Comparison of ENCODE assay signal across 8 mouse cellular contexts in the genomic region with DNA sequence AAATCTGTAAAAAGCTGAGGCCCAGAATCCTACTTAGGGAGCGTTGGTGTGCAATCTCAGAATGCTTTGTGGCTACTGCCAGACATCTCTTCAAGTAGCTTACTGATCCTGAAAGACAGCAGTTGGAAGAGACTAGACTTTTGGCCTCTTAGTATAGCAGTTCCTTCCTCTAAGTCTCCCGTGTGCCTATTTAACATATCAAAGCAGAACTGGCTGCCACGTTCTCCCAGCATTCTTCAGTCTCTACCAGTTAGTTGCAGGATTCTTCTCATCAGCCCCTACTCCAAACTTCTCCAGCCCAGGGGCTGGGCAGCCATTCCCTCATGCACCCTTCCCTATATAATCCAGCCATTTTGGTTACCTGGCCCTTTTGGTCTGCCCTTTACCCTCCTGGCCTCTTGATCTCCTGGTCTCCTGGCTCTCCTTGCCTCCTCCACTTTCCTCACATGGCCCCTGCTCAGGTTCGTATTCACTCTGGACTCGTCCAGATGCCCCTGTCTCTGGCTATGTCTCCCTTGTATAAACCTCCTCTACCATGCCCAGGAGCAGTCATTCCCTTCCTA. TPM values are rescaled to one million over a fixed set of nuclear protein-coding genes. Genes with fewer than 3 reads are reported as not detected.
DNase-seq lines count a peak whose midpoint lies in the region; ATAC-seq and TF ChIP-seq lines count a peak whose summit lies in the region.

No protein-coding gene starts in this region.

- H3K4me1 ChIP-seq in lung, adult 2 months (ENCODE audit: control insufficient read depth, insufficient read depth, low read length) = peaks cover 6% of the 10 kb centered on the region; the same call in 1 of the 2 replicates
- H3K4me1 ChIP-seq in heart, embryonic 15.5 days (replicated peaks) = peaks cover 22% of the 10 kb centered on the region
- H3K4me1 ChIP-seq in liver, postnatal 0 days (ENCODE audit: insufficient read depth) = peaks cover 13% of the 10 kb centered on the region

- peak overlapping the region; percentile 55 for H3K4me3 ChIP-seq in lung, adult 2 months (replicated peaks; ENCODE audit: extremely low read depth, low read depth, low read length)
- peak overlapping the region; percentile 96 for H3K4me3 ChIP-seq in heart, embryonic 15.5 days
- H3K4me3 ChIP-seq in liver, postnatal 0 days (ENCODE audit: low read depth, low read length) = peak overlapping the region; percentile 91

- H3K9me3 ChIP-seq in heart, embryonic 15.5 days (replicated peaks) = no peaks in the 10 kb centered on the region
- no peaks in the 10 kb centered on the region for H3K9me3 ChIP-seq in liver, postnatal 0 days (ENCODE audit: low read length)

- peak overlapping the region; percentile 47 for H3K9ac ChIP-seq in heart, embryonic 15.5 days
- H3K9ac ChIP-seq in liver, postnatal 0 days (replicated peaks) = peak overlapping the region; percentile 62

- H3K27ac ChIP-seq in heart, embryonic 15.5 days = peak overlapping the region; percentile 38
- peak overlapping the region; percentile 86 for H3K27ac ChIP-seq in liver, postnatal 0 days (ENCODE audit: low read depth)

- H3K36me3 ChIP-seq in heart, embryonic 15.5 days = no peaks in the 10 kb centered on the region
- no peaks in the 10 kb centered on the region for H3K36me3 ChIP-seq in liver, postnatal 0 days (replicated peaks; ENCODE audit: insufficient read depth, low read length)

- no peak for TF ChIP-seq POLR2A in lung, adult 2 months (IDR thresholded peaks at IDR 0.05; ENCODE audit: borderline replicate concordance, extremely low read depth, low read depth, low read length)

- peak overlapping the region; percentile 67 for H3K4me2 ChIP-seq in heart, embryonic 15.5 days
- peak overlapping the region; percentile 85 for H3K4me2 ChIP-seq in liver, postnatal 0 days (ENCODE audit: low read depth, low read length)

- TF ChIP-seq CTCF in lung, adult 2 months (IDR thresholded peaks at IDR 0.05; ENCODE audit: insufficient read depth, low read length) = no peak
- no peak for TF ChIP-seq CTCF in liver, postnatal 0 days (IDR thresholded peaks at IDR 0.05; ENCODE audit: low read depth)

- DNase-seq in lung, adult 2 months = no peak
- no peak for DNase-seq in lung, postnatal 14 days
- DNase-seq in cerebellum, adult 9-11 months = peak; percentile 43
- no peak for DNase-seq in liver, postnatal 0 days
- no peak for DNase-seq in frontal cortex, postnatal 25 days (ENCODE audit: low spot score in 2 of 2)
- DNase-seq in adrenal gland, postnatal 4 days (ENCODE audit: low spot score in 2 of 2) = no peak
- DNase-seq in embryo, embryonic 9.5 days (ENCODE audit: extremely low spot score) = no peak

- no peak for TF ChIP-seq EP300 in liver, postnatal 0 days (IDR thresholded peaks at IDR 0.05; ENCODE audit: low read depth)

- WGBS in lung, adult 2 months = 22% methylated on average over 5 of the region's 5 CpGs
- 25% methylated on average over 5 of the region's 5 CpGs for WGBS in heart, embryonic 15.5 days
- 26% methylated on average over 5 of the region's 5 CpGs for WGBS in liver, postnatal 0 days (ENCODE audit: insufficient replicate concordance)

- no peaks in the 10 kb centered on the region for H3K27me3 ChIP-seq in heart, embryonic 15.5 days
- no peaks in the 10 kb centered on the region for H3K27me3 ChIP-seq in liver, postnatal 0 days (ENCODE audit: insufficient read depth, low read length)

- no peak for ATAC-seq in heart, embryonic 15.5 days (replicated peaks; ENCODE audit: insufficient number of reproducible peaks, insufficient read depth, low FRiP score, low read depth)
- no peak for ATAC-seq in liver, postnatal 0 days

RNA-seq across cellular contexts. Expression of a gene that starts 1.2 kb away (rescaled TPM):
- 2.5 and 3.8 TPM in 2 replicates for polyA plus RNA-seq in lung, adult 2 months (2012; rRNA removed)
- polyA plus RNA-seq in heart, embryonic 15.5 days (2015; fragmentation: Nextera tagmentation; extraction: Ambion mirVana) = 11.6 and 13.4 TPM in 2 replicates
- polyA plus RNA-seq in liver, postnatal 0 days (2015; fragmentation: Nextera tagmentation; extraction: Ambion mirVana) = 6.3 and 8.6 TPM in 2 replicates
- 10 to 100 TPM; 45.6 to 50.3 TPM for total RNA-seq in adrenal gland, postnatal 4 days (2021)
